12 mouse cellular contexts compared by ENCODE assay signal in the genomic region with DNA sequence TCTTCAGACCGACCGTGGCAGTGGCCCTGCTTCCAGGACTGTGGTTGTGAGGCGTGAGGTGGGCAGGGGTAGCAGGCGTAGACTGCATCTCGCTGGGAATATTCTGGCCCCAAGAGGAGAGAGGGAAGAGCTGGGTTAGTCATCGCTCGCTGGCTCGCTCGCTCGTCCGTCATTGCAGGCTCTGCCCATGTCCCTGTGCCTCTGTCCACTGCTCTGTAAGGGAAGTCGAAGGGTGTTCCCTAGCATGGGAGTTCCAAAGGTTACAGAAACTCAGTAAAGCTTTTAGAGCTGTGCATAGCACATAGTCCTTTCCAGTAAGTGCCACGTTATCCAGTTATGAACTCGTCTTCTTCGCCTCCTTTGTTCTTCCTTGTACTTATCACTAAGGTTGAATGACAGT. TPM values are rescaled to one million over a fixed set of nuclear protein-coding genes. Genes with fewer than 3 reads are reported as not detected.
A peak's percentile ranks its signal among the peaks of the same experiment; 100 is the strongest.
DNase-seq lines count a peak whose midpoint lies in the region; ATAC-seq lines count a peak whose summit lies in the region.
"Had no signal": no experiment of that assay in that cellular context is flagged by ENCODE, and none has a peak within 500 bp of the region (broad histone marks: within the 10 kb centered on the region; RNA-seq: fewer than 3 reads in every experiment).

No protein-coding gene starts in this region.

- no peak overlapping the region for H3K27ac ChIP-seq in kidney, embryonic 16.5 days (ENCODE audit: low read length)
- peak overlapping the region; percentile 74 for H3K27ac ChIP-seq in heart, embryonic 13.5 days (replicated peaks)
- H3K27ac ChIP-seq in intestine, embryonic 15.5 days: no peak overlapping the region
- H3K27ac ChIP-seq in forebrain, embryonic 10.5 days: no peak overlapping the region
- H3K27ac ChIP-seq: embryonic facial prominence, embryonic 12.5 days; gastrocnemius, adult 2 months; left cerebral cortex, adult 2 months; lung, embryonic 15.5 days; neural tube, embryonic 12.5 days had no signal

- H3K9me3 ChIP-seq in kidney, embryonic 16.5 days (ENCODE audit: low read length): no peaks in the 10 kb centered on the region
- H3K9me3 ChIP-seq in heart, embryonic 13.5 days: peaks cover 2% of the 10 kb centered on the region; the same call in 1 of the 2 replicates
- no peaks in the 10 kb centered on the region for H3K9me3 ChIP-seq in intestine, embryonic 15.5 days
- no peaks in the 10 kb centered on the region for H3K9me3 ChIP-seq in forebrain, embryonic 10.5 days
- H3K9me3 ChIP-seq: embryonic facial prominence, embryonic 12.5 days; lung, embryonic 15.5 days; neural tube, embryonic 12.5 days had no signal

- 0 out of 2 replicates have a peak, but pooled peaks cover 10% of the 10 kb centered on the region for H3K4me1 ChIP-seq in kidney, embryonic 16.5 days (ENCODE audit: insufficient read depth, low read length)
- H3K4me1 ChIP-seq in heart, embryonic 13.5 days: peaks cover 29% of the 10 kb centered on the region
- H3K4me1 ChIP-seq in intestine, embryonic 15.5 days (replicated peaks): no peaks in the 10 kb centered on the region
- H3K4me1 ChIP-seq in forebrain, embryonic 10.5 days: peaks cover 14% of the 10 kb centered on the region
- H3K4me1 ChIP-seq: embryonic facial prominence, embryonic 12.5 days; lung, embryonic 15.5 days had no signal

- H3K9ac ChIP-seq in kidney, embryonic 16.5 days (replicated peaks; ENCODE audit: low read length): no peak overlapping the region
- H3K9ac ChIP-seq in heart, embryonic 13.5 days: peak overlapping the region; percentile 50
- H3K9ac ChIP-seq in intestine, embryonic 15.5 days: no peak overlapping the region
- H3K9ac ChIP-seq: embryonic facial prominence, embryonic 12.5 days; lung, embryonic 15.5 days; neural tube, embryonic 12.5 days had no signal

- ATAC-seq in kidney, embryonic 16.5 days (ENCODE audit: low FRiP score, low TSS enrichment): peak; percentile 57
- ATAC-seq in heart, embryonic 13.5 days (ENCODE audit: extremely low read depth, insufficient number of reproducible peaks, low FRiP score, low TSS enrichment): no peak
- ATAC-seq in intestine, embryonic 15.5 days: peak; percentile 82

- H3K36me3 ChIP-seq in kidney, embryonic 16.5 days (ENCODE audit: insufficient read depth, low read length): peaks cover 6% of the 10 kb centered on the region; the same call in 1 of the 2 replicates
- peaks cover 82% of the 10 kb centered on the region for H3K36me3 ChIP-seq in heart, embryonic 13.5 days
- 0 out of 2 replicates have a peak, but pooled peaks cover 2% of the 10 kb centered on the region for H3K36me3 ChIP-seq in intestine, embryonic 15.5 days
- peaks cover 36% of the 10 kb centered on the region for H3K36me3 ChIP-seq in forebrain, embryonic 10.5 days (replicated peaks)

- no peak for DNase-seq in kidney, adult 11 months
- peak; percentile 9 to 22 for DNase-seq in heart, adult 9 months (ENCODE audit: low spot score in 2 of 2)
- DNase-seq in cerebellum, postnatal 14 days: no peak
- DNase-seq in forebrain, embryonic 10.5 days (ENCODE audit: extremely low spot score, low spot score): no peak
- DNase-seq: gastrocnemius, adult 2 months had no signal

- no peak overlapping the region for H3K4me3 ChIP-seq in kidney, embryonic 16.5 days (ENCODE audit: low read length)
- peak overlapping the region; percentile 7; the same call in 1 of the 2 replicates for H3K4me3 ChIP-seq in heart, embryonic 13.5 days
- no peak overlapping the region for H3K4me3 ChIP-seq in intestine, embryonic 15.5 days (replicated peaks)
- no peak overlapping the region for H3K4me3 ChIP-seq in forebrain, embryonic 10.5 days
- H3K4me3 ChIP-seq: embryonic facial prominence, embryonic 12.5 days; gastrocnemius, adult 2 months; left cerebral cortex, adult 2 months; lung, embryonic 15.5 days; neural tube, embryonic 12.5 days had no signal

- H3K4me2 ChIP-seq in kidney, embryonic 16.5 days (replicated peaks; ENCODE audit: low read depth, low read length): no peak overlapping the region
- H3K4me2 ChIP-seq in heart, embryonic 13.5 days: peak overlapping the region; percentile 59
- no peak overlapping the region for H3K4me2 ChIP-seq in intestine, embryonic 15.5 days (replicated peaks)
- H3K4me2 ChIP-seq: embryonic facial prominence, embryonic 12.5 days; lung, embryonic 15.5 days; neural tube, embryonic 12.5 days had no signal

- no peaks in the 10 kb centered on the region for H3K27me3 ChIP-seq in kidney, embryonic 16.5 days (ENCODE audit: insufficient read depth, low read length)
- H3K27me3 ChIP-seq in heart, embryonic 13.5 days (replicated peaks): no peaks in the 10 kb centered on the region
- H3K27me3 ChIP-seq in intestine, embryonic 15.5 days (replicated peaks): no peaks in the 10 kb centered on the region
- no peaks in the 10 kb centered on the region for H3K27me3 ChIP-seq in forebrain, embryonic 10.5 days (ENCODE audit: poor library complexity, severe bottlenecking)
- H3K27me3 ChIP-seq: embryonic facial prominence, embryonic 12.5 days; lung, embryonic 15.5 days; neural tube, embryonic 12.5 days had no signal

- WGBS in kidney, embryonic 16.5 days: 68% methylated on average over 15 of the region's 15 CpGs
- WGBS in heart, embryonic 13.5 days: 38% methylated on average over 15 of the region's 15 CpGs
- WGBS in intestine, embryonic 15.5 days: 78% methylated on average over 15 of the region's 15 CpGs
- WGBS in forebrain, embryonic 10.5 days: 93% methylated on average over 15 of the region's 15 CpGs

RNA-seq across cellular contexts. Expression of a gene that starts 26.8 kb away (rescaled TPM):
- 7.4 and 8.1 TPM in 2 replicates for polyA plus RNA-seq in kidney, embryonic 16.5 days (2015; fragmentation: Nextera tagmentation; extraction: Ambion mirVana)
- polyA plus RNA-seq in heart, embryonic 13.5 days (2015; fragmentation: Nextera tagmentation; extraction: Ambion mirVana): 3.8 and 4.2 TPM in 2 replicates
- polyA plus RNA-seq in intestine, embryonic 15.5 days (2015; fragmentation: Nextera tagmentation; extraction: Ambion mirVana): 4.2 and 5.4 TPM in 2 replicates
- polyA plus RNA-seq in forebrain, embryonic 10.5 days (2016; fragmentation: Nextera tagmentation; extraction: Ambion mirVana): 7.0 and 8.2 TPM in 2 replicates

Comparison
In these comparisons a context has a peak if more than half of its experiments do, and no peak if none do; other contexts are left out.
1. DNase-seq: peak in heart, adult 9 months (2 of 2); none in kidney, adult 11 months (single experiment), cerebellum, postnatal 14 days (0 of 2) and forebrain, embryonic 10.5 days (single experiment).